ENCODE assay signal across 9 mouse cellular contexts in genomic region chr2:158555812-158556211, GRCm38 (mm10). TPM values are rescaled to one million over a fixed set of nuclear protein-coding genes. Genes with fewer than 3 reads are reported as not detected.
DNase-seq lines count a peak whose midpoint lies in the region; ATAC-seq lines count a peak whose summit lies in the region.
"Had no signal": no experiment of that assay in that cellular context is flagged by ENCODE, and none has a peak within 500 bp of the region (broad histone marks: within the 10 kb centered on the region; RNA-seq: fewer than 3 reads in every experiment).

No protein-coding gene starts in this region.

- whole genome bisulfite sequencing in heart, embryonic 10.5 days, result 0% methylated on average over 8 of the region's 8 CpGs
- 0% methylated on average over 8 of the region's 8 CpGs for WGBS in hindbrain, embryonic 10.5 days

- H3K4me3 ChIP-seq in heart, embryonic 10.5 days, result peak overlapping the region; percentile 56
- peak overlapping the region; percentile 45 for H3K4me3 ChIP-seq in hindbrain, embryonic 10.5 days

- intact Hi-C loops in heart, postnatal 25 days (cut with DNase I), result no loop called here

- H3K36me3 ChIP-seq in heart, embryonic 10.5 days, result no peaks in the 10 kb centered on the region
- H3K36me3 ChIP-seq in hindbrain, embryonic 10.5 days, result no peaks in the 10 kb centered on the region

- H3K4me1 ChIP-seq in heart, embryonic 10.5 days, result peaks cover 17% of the 10 kb centered on the region
- H3K4me1 ChIP-seq in hindbrain, embryonic 10.5 days (replicated peaks), result peaks cover 43% of the 10 kb centered on the region

- DNase-seq in heart, embryonic 10.5 days (ENCODE audit: low spot score), result peak; percentile 75
- no peak for DNase-seq in heart, postnatal 25 days (ENCODE audit: low spot score)
- peak; percentile 8 for DNase-seq in NIH3T3 (ENCODE audit: low read depth)
- DNase-seq in hindbrain, embryonic 10.5 days (ENCODE audit: low spot score), result no peak
- no peak for DNase-seq in retina, postnatal 1 day
- no peak for DNase-seq in cerebellum, adult 8-10 months
- DNase-seq in c-Kit-positive CD71-positive TER-119-positive erythroid progenitor cells, embryonic 14.5 days (ENCODE audit: low spot score), result no peak

- H3K27me3 ChIP-seq in heart, embryonic 10.5 days (ENCODE audit: insufficient read depth, poor library complexity, severe bottlenecking), result peaks cover 58% of the 10 kb centered on the region
- H3K27me3 ChIP-seq in hindbrain, embryonic 10.5 days (ENCODE audit: insufficient read depth, poor library complexity, severe bottlenecking), result peaks cover 62% of the 10 kb centered on the region

- ATAC-seq in megakaryocyte, adult 5-6 weeks (ENCODE audit: poor library complexity, severe bottlenecking), result 0 out of 2 replicates have a peak, but pooled peaks have one; percentile 11

- H3K9me3 ChIP-seq in heart, embryonic 10.5 days, result no peaks in the 10 kb centered on the region
- H3K9me3 ChIP-seq in hindbrain, embryonic 10.5 days, result peaks cover 5% of the 10 kb centered on the region; the same call in 1 of the 2 replicates

- no peak overlapping the region for H3K27ac ChIP-seq in heart, embryonic 10.5 days
- no peak overlapping the region; the same call in 1 of the 2 replicates for H3K27ac ChIP-seq in hindbrain, embryonic 10.5 days

RNA-seq across cellular contexts. Expression of gene Arhgap40, which starts 43.2 kb away (rescaled TPM):
- not detected in 2 replicates for polyA plus RNA-seq in heart, embryonic 10.5 days (2016; fragmentation: Nextera tagmentation; extraction: Ambion mirVana)
- not detected for total RNA-seq in heart, postnatal 25 days (2021)
- polyA plus RNA-seq in hindbrain, embryonic 10.5 days (2016; fragmentation: Nextera tagmentation; extraction: Ambion mirVana), result 0.27 TPM in 1 of 2 replicates, not detected in the other
- not detected in 2 replicates for total RNA-seq in megakaryocyte, adult 5-6 weeks (2015)
- total RNA-seq in megakaryocyte, adult 5-6 weeks (2017), result not detected in 2 replicates
- polyA plus RNA-seq: large intestine, adult 2 months had no signal

RNA-seq across cellular contexts. Expression of gene Adig, which starts 53.4 kb away (rescaled TPM):
- not detected in 2 replicates for polyA plus RNA-seq in heart, embryonic 10.5 days (2016; fragmentation: Nextera tagmentation; extraction: Ambion mirVana)
- 1 to 10 TPM in 1 of 2 experiments, under 1 TPM in 1; 0.75 to 3.3 TPM for total RNA-seq in heart, postnatal 25 days (2021)
- polyA plus RNA-seq in hindbrain, embryonic 10.5 days (2016; fragmentation: Nextera tagmentation; extraction: Ambion mirVana), result not detected in 2 replicates
- total RNA-seq in megakaryocyte, adult 5-6 weeks (2015), result not detected in 2 replicates
- not detected in 2 replicates for total RNA-seq in megakaryocyte, adult 5-6 weeks (2017)

RNA-seq across cellular contexts. Expression of gene Slc32a1, which starts 54.8 kb away (rescaled TPM):
- not detected in 2 replicates for polyA plus RNA-seq in heart, embryonic 10.5 days (2016; fragmentation: Nextera tagmentation; extraction: Ambion mirVana)
- total RNA-seq in heart, postnatal 25 days (2021), result not detected
- polyA plus RNA-seq in hindbrain, embryonic 10.5 days (2016; fragmentation: Nextera tagmentation; extraction: Ambion mirVana), result 0.35 and 1.4 TPM in 2 replicates
- 0.07 TPM in 1 of 2 replicates, not detected in the other for total RNA-seq in megakaryocyte, adult 5-6 weeks (2015)
- 0.12 TPM in 1 of 2 replicates, not detected in the other for total RNA-seq in megakaryocyte, adult 5-6 weeks (2017)

Comparison
In these comparisons a context has a peak if more than half of its experiments do, and no peak if none do; other contexts are left out.
1. DNase-seq: peak in heart, embryonic 10.5 days (single experiment) and NIH3T3 (single experiment); none in heart, postnatal 25 days (single experiment), hindbrain, embryonic 10.5 days (single experiment), retina, postnatal 1 day (single experiment), cerebellum, adult 8-10 months (single experiment) and c-Kit-positive CD71-positive TER-119-positive erythroid progenitor cells, embryonic 14.5 days (single experiment).